Mouse (Mus musculus) urinary bladder, adult 2 months (tissue): ENCODE measurements around the gene Ubxn2a. TPM values are rescaled to one million over a fixed set of nuclear protein-coding genes. Genes with fewer than 3 reads are reported as not detected.

Source experiments
- DNase-seq: peaks from one replicate; pipeline ENCODE4 v3.0.0; 2022; ENCODE audit warnings: low spot score
- polyA plus RNA-seq: library from polyadenylated mRNA; depleted of rRNA; stranded (reverse); fragments of >200 nt; gene quantifications from 2 replicates; pipeline ENCODE4 v1.2.3, GENCODE M21; 2012; rRNA removed

Gene Ubxn2a
- polyA plus RNA-seq, 1 experiment = 16.2 TPM

GRCm38 (mm10) chr12:4836959-4837358 lies 70.5 kb downstream of the Ubxn2a start:
- DNase-seq = no peak

Other genes starting within 250 kb of the Ubxn2a start
- gene Fam228a, start 169.3 kb downstream of the Ubxn2a start, polyA plus RNA-seq = 0.34 and 0.59 TPM in 2 replicates
- 0.70 and 0.99 TPM in 2 replicates for gene Pfn4, start 138.7 kb downstream of the Ubxn2a start, polyA plus RNA-seq
- gene Fam228b, start 138.4 kb downstream of the Ubxn2a start, polyA plus RNA-seq = 1.5 and 2.6 TPM in 2 replicates
- gene Sf3b6, start 90.2 kb downstream of the Ubxn2a start, polyA plus RNA-seq = 158 and 175 TPM in 2 replicates
- 9.5 and 9.8 TPM in 2 replicates for gene Fkbp1b, start 66.1 kb downstream of the Ubxn2a start, polyA plus RNA-seq
- gene Wdcp, start 64.4 kb downstream of the Ubxn2a start, polyA plus RNA-seq = 8.4 and 8.9 TPM in 2 replicates
- 1.1 TPM in 2 replicates for gene Mfsd2b, start 33.3 kb downstream of the Ubxn2a start, polyA plus RNA-seq
- 7.8 and 8.2 TPM in 2 replicates for gene Atad2b, start 9.6 kb upstream of the Ubxn2a start, polyA plus RNA-seq